Mouse (Mus musculus) Patski (cell line): ENCODE measurements at regions not wholly inside any gene's neighbourhood (a gene's known extent, or its start where the extent isn't known, plus 50 kb on each side); places are given as distances from the start of the nearest gene placed in this dataset.

Experiments used
- ATAC-seq: fragments of 100-300 bp; one replicate; pipeline ENCODE4 v1.8.0; 2021
- CTCF ChIA-PET: fragments of 350-600 bp; sonication (Branson Sonifier 250); formaldehyde crosslinking; loops from one replicate; lab custom pipeline; 2022; ENCODE audit warnings: inconsistent platforms; lab: Charles Lee
- POLR2A ChIA-PET: fragments of 350-600 bp; sonication (Branson Sonifier 250); formaldehyde crosslinking; loops from one replicate; lab custom pipeline; 2022; ENCODE audit warnings: antibody characterized with exemption, inconsistent platforms; lab: Charles Lee
- DNase-seq: peaks from one replicate; pipeline ENCODE4 v3.0.0-alpha.2; 2011; ENCODE audit warnings: low read depth, low spot score
- H3K27me3 ChIP-seq: fragments of 371-371 bp; one replicate; pipeline ENCODE4 v1.5.1; 2021
- CTCF ChIP-seq: fragments of 100-300 bp; IDR thresholded peaks from one replicate; pipeline ENCODE4 v1.5.1; 2021
- in situ Hi-C: fragments of 300-500 bp; cut with MboI; formaldehyde crosslinking; loops from 3 replicates; pipeline ENCODE4 v1.11.1; 2018; ENCODE audit warnings: low pct_unique_long_range_greater_than_20kb, mixed read lengths

DNA sequence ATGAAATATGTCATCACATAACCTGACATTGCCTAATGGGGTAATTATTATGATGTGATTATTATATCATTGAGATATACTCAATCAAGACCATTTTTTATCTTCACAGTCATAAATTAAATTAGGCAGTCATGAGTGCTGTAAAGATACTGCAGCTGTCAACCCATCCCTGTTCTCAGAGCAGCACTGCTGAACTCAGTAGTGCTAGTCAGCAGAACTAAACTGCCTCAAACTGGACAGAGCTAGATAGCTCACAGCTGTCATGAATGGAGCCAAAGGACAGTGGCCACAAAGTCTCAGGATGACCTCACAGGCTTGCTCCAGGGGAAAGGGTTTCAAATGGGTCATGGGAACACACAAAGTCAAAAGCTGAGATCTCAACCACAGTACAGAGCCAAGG is 71.3 kb downstream of the Gm6760 start:
- H3K27me3 ChIP-seq, result no peaks in the 10 kb centered on the region
- POLR2A ChIA-PET, result no interaction called here
- no peak for DNase-seq
- CTCF ChIA-PET, result interaction anchor here (1.2 kb wide), 1 partner anchor 14 kb away, joined by 3 read pairs; no protein-coding TSS in a partner anchor
- ATAC-seq, result no peak
- no peak for TF ChIP-seq CTCF
- in situ Hi-C loops, result no loop called here

DNA sequence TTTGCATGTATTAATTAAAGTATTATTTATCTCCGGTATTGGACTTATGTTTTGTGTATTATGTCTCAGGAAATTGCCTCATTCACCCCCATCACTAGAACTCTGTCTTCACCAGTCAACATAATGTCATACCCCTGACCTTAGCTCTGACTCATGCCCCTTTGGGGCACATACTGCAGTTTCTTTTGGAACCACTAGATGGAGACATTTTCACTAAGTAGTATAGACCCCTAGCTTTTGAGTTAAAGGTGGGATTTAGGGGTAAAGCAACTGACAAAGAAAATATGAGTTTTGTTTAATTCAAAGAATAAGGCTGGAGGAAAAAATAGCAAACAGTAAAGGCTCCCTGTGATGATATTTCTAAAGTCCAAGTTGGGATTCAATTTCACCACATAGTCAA is 93.6 kb downstream of the Gm6760 start:
- H3K27me3 ChIP-seq, result peaks cover 7% of the 10 kb centered on the region
- DNase-seq, result no peak
- ChIA-PET CTCF (no interaction called here), POLR2A (no interaction called here)
- in situ Hi-C loops, result no loop called here
- peak; percentile 44 for TF ChIP-seq CTCF
- ATAC-seq, result no peak

DNA sequence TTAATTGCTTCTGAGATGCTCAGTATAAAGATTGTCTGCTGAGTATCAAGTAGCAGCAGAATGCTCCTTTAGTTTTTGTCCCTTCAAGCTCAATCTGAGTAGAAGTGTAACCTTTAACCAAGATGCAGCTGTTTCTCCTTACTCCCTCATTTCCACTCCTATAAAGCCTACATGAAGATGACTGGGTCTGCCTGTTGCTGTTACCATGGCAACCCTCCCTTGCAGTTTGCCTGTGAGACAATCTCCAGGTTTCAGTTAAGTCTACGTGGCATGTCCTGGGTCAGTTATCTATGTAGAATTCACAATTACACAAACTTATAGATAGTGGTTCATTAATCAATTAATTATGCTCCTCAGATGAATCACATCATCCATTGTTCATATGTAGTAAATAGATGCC is 95.2 kb downstream of the Gm6760 start:
- in situ Hi-C loops, result no loop called here
- ChIA-PET CTCF (no interaction called here), POLR2A (no interaction called here)
- TF ChIP-seq CTCF, result no peak
- DNase-seq (no peak), ATAC-seq (no peak)
- peaks cover 7% of the 10 kb centered on the region for H3K27me3 ChIP-seq
